Mouse (Mus musculus): ENCODE data around the gene Sigirr. TPM values are rescaled to one million over a fixed set of nuclear protein-coding genes. Genes with fewer than 3 reads are reported as not detected.

The Sigirr gene
- polyA plus RNA-seq, 1 experiment: not detected

- no peak overlapping the region for H3K27ac ChIP-seq (ENCODE audit: insufficient read depth, low read length)
- TF ChIP-seq POLR2A (IDR thresholded peaks at IDR 0.05; ENCODE audit: low read depth, low read length) (no peak), CTCF (IDR thresholded peaks at IDR 0.05; ENCODE audit: borderline replicate concordance, insufficient read depth, low read length) (no peak)
- peaks cover 1% of the 10 kb centered on the region; the same call in 1 of the 2 replicates for H3K4me1 ChIP-seq (ENCODE audit: control insufficient read depth, insufficient read depth, low read length)
- H3K4me3 ChIP-seq (ENCODE audit: insufficient read depth, low read length): no peak overlapping the region
Observed at GRCm38 (mm10) chr7:141052421-141052820, 48.0 kb downstream of the Sigirr start.

- no peak overlapping the region for H3K27ac ChIP-seq (ENCODE audit: insufficient read depth, low read length)
- TF ChIP-seq POLR2A (IDR thresholded peaks at IDR 0.05; ENCODE audit: low read depth, low read length) (no peak), CTCF (IDR thresholded peaks at IDR 0.05; ENCODE audit: borderline replicate concordance, insufficient read depth, low read length) (no peak)
- no peak overlapping the region for H3K4me3 ChIP-seq (ENCODE audit: insufficient read depth, low read length)
- peaks cover 5% of the 10 kb centered on the region for H3K4me1 ChIP-seq (ENCODE audit: control insufficient read depth, insufficient read depth, low read length)
Observed at GRCm38 (mm10) chr7:141052016-141052415, 48.4 kb downstream of the Sigirr start.

GRCm38 (mm10) chr7:141051060-141051685 is 49.2 kb downstream of the Sigirr start:
- Histone ChIP-seq H3K27ac (ENCODE audit: insufficient read depth, low read length) (no peak overlapping the region), H3K4me1 (ENCODE audit: control insufficient read depth, insufficient read depth, low read length) (peaks cover 12% of the 10 kb centered on the region), H3K4me3 (ENCODE audit: insufficient read depth, low read length) (no peak overlapping the region)
- no peak for TF ChIP-seq CTCF (IDR thresholded peaks at IDR 0.05; ENCODE audit: borderline replicate concordance, insufficient read depth, low read length)

- peaks cover 12% of the 10 kb centered on the region for H3K4me1 ChIP-seq (ENCODE audit: control insufficient read depth, insufficient read depth, low read length)
- TF ChIP-seq CTCF (IDR thresholded peaks at IDR 0.05; ENCODE audit: borderline replicate concordance, insufficient read depth, low read length): no peak
- TF ChIP-seq POLR2A (IDR thresholded peaks at IDR 0.05; ENCODE audit: low read depth, low read length): no peak
- no peak overlapping the region for H3K27ac ChIP-seq (ENCODE audit: insufficient read depth, low read length)
- no peak overlapping the region for H3K4me3 ChIP-seq (ENCODE audit: insufficient read depth, low read length)
Observed at GRCm38 (mm10) chr7:141049326-141049725, 51.0 kb downstream of the Sigirr start.

- H3K4me1 ChIP-seq (ENCODE audit: control insufficient read depth, insufficient read depth, low read length): peaks cover 12% of the 10 kb centered on the region
- TF ChIP-seq CTCF (IDR thresholded peaks at IDR 0.05; ENCODE audit: borderline replicate concordance, insufficient read depth, low read length): peak; percentile 72
- TF ChIP-seq POLR2A (IDR thresholded peaks at IDR 0.05; ENCODE audit: low read depth, low read length): peak; percentile 19
- peak overlapping the region; percentile 76 for H3K27ac ChIP-seq (ENCODE audit: insufficient read depth, low read length)
- peak overlapping the region; percentile 17 for H3K4me3 ChIP-seq (ENCODE audit: insufficient read depth, low read length)
Observed at GRCm38 (mm10) chr7:141048226-141049218, 51.9 kb downstream of the Sigirr start.

GRCm38 (mm10) chr7:141047581-141048225 is 52.7 kb downstream of the Sigirr start:
- H3K27ac ChIP-seq (ENCODE audit: insufficient read depth, low read length): peak overlapping the region; percentile 99
- H3K4me1 ChIP-seq (ENCODE audit: control insufficient read depth, insufficient read depth, low read length): peaks cover 12% of the 10 kb centered on the region
- TF ChIP-seq CTCF (IDR thresholded peaks at IDR 0.05; ENCODE audit: borderline replicate concordance, insufficient read depth, low read length) (no peak), POLR2A (IDR thresholded peaks at IDR 0.05; ENCODE audit: low read depth, low read length) (peak; percentile 71)
- H3K4me3 ChIP-seq (ENCODE audit: insufficient read depth, low read length): peak overlapping the region; percentile 17

- H3K4me1 ChIP-seq (ENCODE audit: control insufficient read depth, insufficient read depth, low read length): peaks cover 15% of the 10 kb centered on the region
- H3K27ac ChIP-seq (ENCODE audit: insufficient read depth, low read length): peak overlapping the region; percentile 99
- no peak overlapping the region for H3K4me3 ChIP-seq (ENCODE audit: insufficient read depth, low read length)
- TF ChIP-seq CTCF (IDR thresholded peaks at IDR 0.05; ENCODE audit: borderline replicate concordance, insufficient read depth, low read length) (no peak), POLR2A (IDR thresholded peaks at IDR 0.05; ENCODE audit: low read depth, low read length) (peak; percentile 61)
Observed at GRCm38 (mm10) chr7:141046931-141047580, 53.3 kb downstream of the Sigirr start.

GRCm38 (mm10) chr7:141042539-141042938 is 57.8 kb downstream of the Sigirr start:
- peaks cover 15% of the 10 kb centered on the region for H3K4me1 ChIP-seq (ENCODE audit: control insufficient read depth, insufficient read depth, low read length)
- no peak for TF ChIP-seq CTCF (IDR thresholded peaks at IDR 0.05; ENCODE audit: borderline replicate concordance, insufficient read depth, low read length)
- no peak for TF ChIP-seq POLR2A (IDR thresholded peaks at IDR 0.05; ENCODE audit: low read depth, low read length)
- no peak overlapping the region for H3K27ac ChIP-seq (ENCODE audit: insufficient read depth, low read length)

GRCm38 (mm10) chr7:141041661-141042060 is 58.7 kb downstream of the Sigirr start:
- peaks cover 7% of the 10 kb centered on the region; the same call in 1 of the 2 replicates for H3K4me1 ChIP-seq (ENCODE audit: control insufficient read depth, insufficient read depth, low read length)
- no peak for TF ChIP-seq CTCF (IDR thresholded peaks at IDR 0.05; ENCODE audit: borderline replicate concordance, insufficient read depth, low read length)
- TF ChIP-seq POLR2A (IDR thresholded peaks at IDR 0.05; ENCODE audit: low read depth, low read length): no peak; the same call in 1 of the 2 replicates
- H3K27ac ChIP-seq (ENCODE audit: insufficient read depth, low read length): peak overlapping the region; percentile 95
- H3K4me3 ChIP-seq (ENCODE audit: insufficient read depth, low read length): no peak overlapping the region

More at GRCm38 (mm10) chr7:141042539-141042938, 57.8 kb downstream of the Sigirr start:
- H3K4me3 ChIP-seq (ENCODE audit: insufficient read depth, low read length): no peak overlapping the region

Other genes starting within 250 kb of the Sigirr start
- not detected in 2 replicates for gene Gm45785, start 244.2 kb downstream of the Sigirr start, polyA plus RNA-seq (2011; ENCODE audit: insufficient read length, low read depth, missing spikeins)
- gene Ric8a, start 243.6 kb downstream of the Sigirr start, polyA plus RNA-seq (2011; ENCODE audit: insufficient read length, low read depth, missing spikeins): 53.4 and 58.1 TPM in 2 replicates
- gene Bet1l, start 243.0 kb downstream of the Sigirr start, polyA plus RNA-seq (2011; ENCODE audit: insufficient read length, low read depth, missing spikeins): 29.9 and 35.7 TPM in 2 replicates
- 206 and 213 TPM in 2 replicates for gene Psmd13, start 218.6 kb downstream of the Sigirr start, polyA plus RNA-seq (2011; ENCODE audit: insufficient read length, low read depth, missing spikeins)
- 7.6 and 8.2 TPM in 2 replicates for gene Sirt3, start 218.3 kb downstream of the Sigirr start, polyA plus RNA-seq (2011; ENCODE audit: insufficient read length, low read depth, missing spikeins)
- gene Cox8b, start 200.1 kb downstream of the Sigirr start, polyA plus RNA-seq (2011; ENCODE audit: insufficient read length, low read depth, missing spikeins): not detected in 2 replicates
- not detected in 2 replicates for gene Nlrp6, start 179.7 kb downstream of the Sigirr start, polyA plus RNA-seq (2011; ENCODE audit: insufficient read length, low read depth, missing spikeins)
- gene Pgghg, start 159.2 kb downstream of the Sigirr start, polyA plus RNA-seq (2011; ENCODE audit: insufficient read length, low read depth, missing spikeins): 14.3 and 19.1 TPM in 2 replicates
- 3.0 TPM in 1 of 2 replicates, not detected in the other for gene Ifitm5, start 150.3 kb downstream of the Sigirr start, polyA plus RNA-seq (2011; ENCODE audit: insufficient read length, low read depth, missing spikeins)
- not detected in 2 replicates for gene Gm45717, start 144.6 kb downstream of the Sigirr start, polyA plus RNA-seq (2011; ENCODE audit: insufficient read length, low read depth, missing spikeins)
- 771 and 857 TPM in 2 replicates for gene Ifitm2, start 144.6 kb downstream of the Sigirr start, polyA plus RNA-seq (2011; ENCODE audit: insufficient read length, low read depth, missing spikeins)
- gene Ifitm1, start 133.4 kb downstream of the Sigirr start, polyA plus RNA-seq (2011; ENCODE audit: insufficient read length, low read depth, missing spikeins): 5.1 and 16.5 TPM in 2 replicates
- 1,040 and 1,188 TPM in 2 replicates for gene Ifitm3, start 89.8 kb downstream of the Sigirr start, polyA plus RNA-seq (2011; ENCODE audit: insufficient read length, low read depth, missing spikeins)
- not detected in 2 replicates for gene Ifitm6, start 82.6 kb downstream of the Sigirr start, polyA plus RNA-seq (2011; ENCODE audit: insufficient read length, low read depth, missing spikeins)
- not detected in 2 replicates for gene Gm17387, start 71.4 kb downstream of the Sigirr start, polyA plus RNA-seq (2011; ENCODE audit: insufficient read length, low read depth, missing spikeins)
- 0.53 and 1.6 TPM in 2 replicates for gene B4galnt4, start 39.5 kb downstream of the Sigirr start, polyA plus RNA-seq (2011; ENCODE audit: insufficient read length, low read depth, missing spikeins)
- gene Pkp3, start 22.4 kb downstream of the Sigirr start, polyA plus RNA-seq (2011; ENCODE audit: insufficient read length, low read depth, missing spikeins): not detected in 2 replicates
- gene Ano9, start 17.2 kb upstream of the Sigirr start, polyA plus RNA-seq (2011; ENCODE audit: insufficient read length, low read depth, missing spikeins): not detected in 2 replicates
- 27.0 and 28.3 TPM in 2 replicates for gene Ptdss2, start 21.8 kb upstream of the Sigirr start, polyA plus RNA-seq (2011; ENCODE audit: insufficient read length, low read depth, missing spikeins)
- 108 and 119 TPM in 2 replicates for gene Rnh1, start 72.3 kb upstream of the Sigirr start, polyA plus RNA-seq (2011; ENCODE audit: insufficient read length, low read depth, missing spikeins)
- gene Hras, start 93.4 kb upstream of the Sigirr start, polyA plus RNA-seq (2011; ENCODE audit: insufficient read length, low read depth, missing spikeins): 54.0 and 62.7 TPM in 2 replicates
- gene Lrrc56, start 93.6 kb upstream of the Sigirr start, polyA plus RNA-seq (2011; ENCODE audit: insufficient read length, low read depth, missing spikeins): 1.9 and 2.4 TPM in 2 replicates
- 0.38 and 0.58 TPM in 2 replicates for gene Lmntd2, start 113.5 kb upstream of the Sigirr start, polyA plus RNA-seq (2011; ENCODE audit: insufficient read length, low read depth, missing spikeins)
- 3.9 and 5.8 TPM in 2 replicates for gene Rassf7, start 115.3 kb upstream of the Sigirr start, polyA plus RNA-seq (2011; ENCODE audit: insufficient read length, low read depth, missing spikeins)
- 54.7 and 58.7 TPM in 2 replicates for gene Phrf1, start 128.2 kb upstream of the Sigirr start, polyA plus RNA-seq (2011; ENCODE audit: insufficient read length, low read depth, missing spikeins)
- gene Irf7, start 165.9 kb upstream of the Sigirr start, polyA plus RNA-seq (2011; ENCODE audit: insufficient read length, low read depth, missing spikeins): 6.0 and 7.2 TPM in 2 replicates
- not detected in 2 replicates for gene Cdhr5, start 176.2 kb upstream of the Sigirr start, polyA plus RNA-seq (2011; ENCODE audit: insufficient read length, low read depth, missing spikeins)
- not detected in 2 replicates for gene Sct, start 178.6 kb upstream of the Sigirr start, polyA plus RNA-seq (2011; ENCODE audit: insufficient read length, low read depth, missing spikeins)
- gene Drd4, start 191.4 kb upstream of the Sigirr start, polyA plus RNA-seq (2011; ENCODE audit: insufficient read length, low read depth, missing spikeins): 0.28 TPM in 1 of 2 replicates, not detected in the other
- 30.5 and 37.2 TPM in 2 replicates for gene Deaf1, start 227.1 kb upstream of the Sigirr start, polyA plus RNA-seq (2011; ENCODE audit: insufficient read length, low read depth, missing spikeins)
- gene Tmem80, start 227.2 kb upstream of the Sigirr start, polyA plus RNA-seq (2011; ENCODE audit: insufficient read length, low read depth, missing spikeins): 24.6 and 25.4 TPM in 2 replicates
- 4.2 and 9.1 TPM in 2 replicates for gene Eps8l2, start 238.3 kb upstream of the Sigirr start, polyA plus RNA-seq (2011; ENCODE audit: insufficient read length, low read depth, missing spikeins)

Data from embryonic fibroblast, embryonic 13.5 days (primary cell).